Mouse (Mus musculus): ENCODE data around the gene Macc1. TPM values are rescaled to one million over a fixed set of nuclear protein-coding genes. Genes with fewer than 3 reads are reported as not detected.
"Not testable (repeated sequence)": the region's sequence is repeated elsewhere in the genome, so short reads cannot be mapped to it uniquely, and the experiment has no call there.

Gene Macc1
- total RNA-seq (2022): not detected

- DNase-seq (ENCODE audit: low spot score): no peak
These were observed at the start of gene Macc1 for GRCm38 (mm10) chr12:119313970-119314369. TSS of gene Macc1 (plus strand) at chr12:119314270.

- no peak for DNase-seq (ENCODE audit: low spot score)
These were observed 49.6 kb upstream of the Macc1 start for GRCm38 (mm10) chr12:119264506-119264905.

GRCm38 (mm10) chr12:119268723-119269122 is 45.3 kb upstream of the Macc1 start:
- no peak for DNase-seq (ENCODE audit: low spot score)

- no peak for DNase-seq (ENCODE audit: low spot score)
These were observed 44.0 kb upstream of the Macc1 start for GRCm38 (mm10) chr12:119270036-119270435.

- DNase-seq (ENCODE audit: low spot score): no peak
These were observed 42.1 kb upstream of the Macc1 start for GRCm38 (mm10) chr12:119271964-119272363.

- no peak for DNase-seq (ENCODE audit: low spot score)
These were observed 40.5 kb upstream of the Macc1 start for GRCm38 (mm10) chr12:119273605-119274004.

- DNase-seq (ENCODE audit: low spot score): no peak
These were observed 37.8 kb upstream of the Macc1 start for GRCm38 (mm10) chr12:119276282-119276681.

- DNase-seq (ENCODE audit: low spot score): no peak
These were observed 22.5 kb upstream of the Macc1 start for GRCm38 (mm10) chr12:119291618-119292017.

- no peak for DNase-seq (ENCODE audit: low spot score)
These were observed 10.5 kb upstream of the Macc1 start for GRCm38 (mm10) chr12:119303618-119304017.

- DNase-seq (ENCODE audit: low spot score): no peak
These were observed 881 bp upstream of the Macc1 start for GRCm38 (mm10) chr12:119313014-119313763.

- no peak for DNase-seq (ENCODE audit: low spot score)
These were observed 4.7 kb downstream of the Macc1 start for GRCm38 (mm10) chr12:119318799-119319198.

- DNase-seq (ENCODE audit: low spot score): no peak
These were observed 11.3 kb downstream of the Macc1 start for GRCm38 (mm10) chr12:119325400-119325799.

- DNase-seq (ENCODE audit: low spot score): no peak
These were observed 16.6 kb downstream of the Macc1 start for GRCm38 (mm10) chr12:119330644-119331043.

- DNase-seq (ENCODE audit: low spot score): no peak
These were observed 19.3 kb downstream of the Macc1 start for GRCm38 (mm10) chr12:119333376-119333775.

- not testable (repeated sequence) for DNase-seq (ENCODE audit: low spot score)
These were observed 38.5 kb downstream of the Macc1 start for GRCm38 (mm10) chr12:119352579-119352978.

- no peak for DNase-seq (ENCODE audit: low spot score)
These were observed 43.6 kb downstream of the Macc1 start for GRCm38 (mm10) chr12:119357418-119358241.

- no peak for DNase-seq (ENCODE audit: low spot score)
These were observed 44.1 kb downstream of the Macc1 start for GRCm38 (mm10) chr12:119358242-119358515.

GRCm38 (mm10) chr12:119365041-119365440 is 51.0 kb downstream of the Macc1 start:
- DNase-seq (ENCODE audit: low spot score): no peak

- no peak for DNase-seq (ENCODE audit: low spot score)
These were observed 55.8 kb downstream of the Macc1 start for GRCm38 (mm10) chr12:119369832-119370231.

GRCm38 (mm10) chr12:119372359-119372758 is 58.3 kb downstream of the Macc1 start:
- DNase-seq (ENCODE audit: low spot score): no peak

GRCm38 (mm10) chr12:119376879-119377278 is 62.8 kb downstream of the Macc1 start:
- no peak for DNase-seq (ENCODE audit: low spot score)

- DNase-seq (ENCODE audit: low spot score): no peak
These were observed 67.8 kb downstream of the Macc1 start for GRCm38 (mm10) chr12:119381839-119382238.

- no peak for DNase-seq (ENCODE audit: low spot score)
These were observed 72.2 kb downstream of the Macc1 start for GRCm38 (mm10) chr12:119386243-119386642.
